ENCODE assay signal across 19 mouse cellular contexts in genomic region chr2:163552518-163552929, GRCm38 (mm10). TPM values are rescaled to one million over a fixed set of nuclear protein-coding genes. Genes with fewer than 3 reads are reported as not detected.
DNase-seq lines count a peak whose midpoint lies in the region; ATAC-seq and TF ChIP-seq lines count a peak whose summit lies in the region.
"Had no signal": no experiment of that assay in that cellular context is flagged by ENCODE, and none has a peak within 500 bp of the region (broad histone marks: within the 10 kb centered on the region; RNA-seq: fewer than 3 reads in every experiment).

No protein-coding gene starts in this region.

- ATAC-seq in megakaryocyte progenitor cell, adult 5-6 weeks (replicated peaks; ENCODE audit: poor library complexity): peak; percentile 80
- ATAC-seq in heart, embryonic 11.5 days (replicated peaks; ENCODE audit: insufficient number of reproducible peaks, low FRiP score, low TSS enrichment): no peak
- ATAC-seq: midbrain, embryonic 16.5 days had no signal

- no peak for TF ChIP-seq CTCF in liver, adult 2 months (IDR thresholded peaks at IDR 0.05; ENCODE audit: low read depth, low read length)

- 0 out of 2 replicates have a peak, but pooled peaks have one; percentile 13 for TF ChIP-seq POLR2A in liver, adult 2 months (IDR thresholded peaks at IDR 0.05; ENCODE audit: extremely low read depth, insufficient read depth, low read length)

- peak overlapping the region; percentile 50 for H3K27ac ChIP-seq in liver, adult 2 months (replicated peaks; ENCODE audit: insufficient read depth, low read depth, low read length)
- H3K27ac ChIP-seq in heart, embryonic 11.5 days (ENCODE audit: low read depth, low read length): no peak overlapping the region
- H3K27ac ChIP-seq: hindbrain, embryonic 10.5 days; limb, embryonic 15.5 days had no signal

- no peaks in the 10 kb centered on the region for H3K9me3 ChIP-seq in heart, embryonic 11.5 days (replicated peaks; ENCODE audit: control insufficient read depth, low read length)
- H3K9me3 ChIP-seq: hindbrain, embryonic 10.5 days; limb, embryonic 15.5 days had no signal

- H3K36me3 ChIP-seq in liver, adult 2 months (ENCODE audit: control insufficient read depth, insufficient read depth, low read length): peaks cover 41% of the 10 kb centered on the region
- H3K36me3 ChIP-seq in heart, embryonic 11.5 days (ENCODE audit: control insufficient read depth, insufficient read depth, low read length): no peaks in the 10 kb centered on the region
- H3K36me3 ChIP-seq: hindbrain, embryonic 10.5 days; limb, embryonic 15.5 days had no signal

- 35% methylated on average over 8 of the region's 8 CpGs for WGBS in liver, adult 2 months
- 63% methylated on average over 8 of the region's 8 CpGs for WGBS in heart, embryonic 11.5 days (ENCODE audit: insufficient replicate concordance)

- peak; percentile 10 for DNase-seq in urinary bladder, postnatal 14 days (ENCODE audit: low spot score)
- no peak for DNase-seq in urinary bladder, adult 2 months (ENCODE audit: low spot score)
- no peak for DNase-seq in liver, adult 2 months (ENCODE audit: extremely low read depth, low read depth, low spot score)
- no peak for DNase-seq in layer of hippocampus, postnatal 36 days
- no peak for DNase-seq in right cerebral cortex, adult 2 months (ENCODE audit: low spot score in 2 of 2)
- no peak for DNase-seq in MN1 (ENCODE audit: low spot score)
- DNase-seq: cerebellum, adult 2 months; kidney, adult 11 months; lung, postnatal 4 days had no signal

- peak overlapping the region; percentile 24 for H3K9ac ChIP-seq in liver, adult 2 months (ENCODE audit: low read depth, low read length)
- no peak overlapping the region for H3K9ac ChIP-seq in heart, embryonic 11.5 days (ENCODE audit: low read depth, low read length)
- H3K9ac ChIP-seq: limb, embryonic 15.5 days had no signal

- H3K4me1 ChIP-seq in liver, adult 2 months (ENCODE audit: control insufficient read depth, insufficient read depth, low read length): peaks cover 50% of the 10 kb centered on the region
- 0 out of 2 replicates have a peak, but pooled peaks cover 7% of the 10 kb centered on the region for H3K4me1 ChIP-seq in heart, embryonic 11.5 days (ENCODE audit: control insufficient read depth, insufficient read depth, low read length)

- H3K4me2 ChIP-seq in heart, embryonic 11.5 days: no peak overlapping the region
- H3K4me2 ChIP-seq: limb, embryonic 15.5 days had no signal

- peaks cover 23% of the 10 kb centered on the region; the same call in 1 of the 2 replicates for H3K79me2 ChIP-seq in liver, adult 2 months (ENCODE audit: control insufficient read depth, insufficient read depth, low read length)

- H3K4me3 ChIP-seq in liver, adult 2 months (ENCODE audit: insufficient read depth, low read depth, low read length): no peak overlapping the region
- no peak overlapping the region for H3K4me3 ChIP-seq in heart, embryonic 11.5 days (ENCODE audit: low read depth, low read length)
- H3K4me3 ChIP-seq: hindbrain, embryonic 10.5 days; limb, embryonic 15.5 days had no signal

- no peaks in the 10 kb centered on the region for H3K27me3 ChIP-seq in liver, adult 2 months (ENCODE audit: control insufficient read depth, insufficient read depth, low read length)
- H3K27me3 ChIP-seq in heart, embryonic 11.5 days (ENCODE audit: control insufficient read depth, insufficient read depth, low read length): peaks cover 27% of the 10 kb centered on the region
- H3K27me3 ChIP-seq: limb, embryonic 15.5 days had no signal

RNA-seq across cellular contexts. Expression of gene Hnf4a, which starts 45.9 kb away (rescaled TPM):
- polyA plus RNA-seq in urinary bladder, adult 2 months (2012; rRNA removed): 0.22 and 0.51 TPM in 2 replicates
- 164 and 213 TPM in 2 replicates for total RNA-seq in liver, adult 2 months (2014; rRNA removed)
- 260 and 313 TPM in 2 replicates for polyA plus RNA-seq in liver, adult 2 months (2012; rRNA removed)
- total RNA-seq in megakaryocyte progenitor cell, adult 5-6 weeks (2015): 0.07 and 1.1 TPM in 2 replicates
- 0.75 and 2.6 TPM in 2 replicates for total RNA-seq in megakaryocyte progenitor cell, adult 5-6 weeks (2017)
- total RNA-seq in layer of hippocampus, postnatal 36 days (2021): not detected
- 0.04 and 0.56 TPM in 2 replicates for polyA plus RNA-seq in heart, embryonic 11.5 days (2014; fragmentation: Nextera tagmentation; extraction: Ambion mirVana)
- total RNA-seq: left cerebral cortex, postnatal 10 days had no signal
- polyA plus RNA-seq: embryonic facial prominence, embryonic 14.5 days; forebrain, embryonic 11.5 days; heart, embryonic 14.5 days; hindbrain, embryonic 10.5 days; midbrain, embryonic 16.5 days; neural tube, embryonic 11.5 days had no signal

RNA-seq across cellular contexts. Expression of gene Ttpal, which starts 49.6 kb away (rescaled TPM):
- polyA plus RNA-seq in urinary bladder, adult 2 months (2012; rRNA removed): 22.0 and 22.9 TPM in 2 replicates
- 9.3 and 9.7 TPM in 2 replicates for total RNA-seq in liver, adult 2 months (2014; rRNA removed)
- 8.1 and 12.4 TPM in 2 replicates for polyA plus RNA-seq in liver, adult 2 months (2012; rRNA removed)
- total RNA-seq in megakaryocyte progenitor cell, adult 5-6 weeks (2015): 13.7 and 20.7 TPM in 2 replicates
- total RNA-seq in megakaryocyte progenitor cell, adult 5-6 weeks (2017): 12.4 and 12.7 TPM in 2 replicates
- 10 to 100 TPM; 53.0 to 54.7 TPM for total RNA-seq in layer of hippocampus, postnatal 36 days (2021)
- polyA plus RNA-seq in heart, embryonic 11.5 days (2014; fragmentation: Nextera tagmentation; extraction: Ambion mirVana): 28.2 TPM in 2 replicates

Comparison
In these comparisons a context has a peak if more than half of its experiments do, and no peak if none do; other contexts are left out.
1. RNA of gene Hnf4a, which starts 45.9 kb away (total RNA-seq): 164 to 213 TPM in liver, adult 2 months; 0.07 to 2.6 TPM in megakaryocyte progenitor cell, adult 5-6 weeks and not detected in layer of hippocampus, postnatal 36 days; every median in the first group is over 10 times any median in the second.